Comparison of ENCODE assay signal across 8 mouse cellular contexts in genomic region chr13:44733373-44734111, GRCm38 (mm10). TPM values are rescaled to one million over a fixed set of nuclear protein-coding genes. Genes with fewer than 3 reads are reported as not detected.
A peak's percentile ranks its signal among the peaks of the same experiment; 100 is the strongest.
DNase-seq lines count a peak whose midpoint lies in the region; ATAC-seq and TF ChIP-seq lines count a peak whose summit lies in the region.

No protein-coding gene starts in this region.

- peak; percentile 63; the same call in 1 of the 2 replicates for TF ChIP-seq POLR2A in testis, adult 2 months (IDR thresholded peaks at IDR 0.05; ENCODE audit: control insufficient read depth, low read depth, low read length)

- TF ChIP-seq EP300 in liver, postnatal 0 days (IDR thresholded peaks at IDR 0.05; ENCODE audit: low read depth), result no peak

- peak; percentile 54 for ATAC-seq in heart, embryonic 15.5 days (replicated peaks; ENCODE audit: insufficient number of reproducible peaks, insufficient read depth, low FRiP score, low read depth)
- peak; percentile 60 for ATAC-seq in liver, postnatal 0 days
- ATAC-seq in neural tube, embryonic 13.5 days (ENCODE audit: low read depth), result peak; percentile 10; the same call in 1 of the 2 replicates

- no peaks in the 10 kb centered on the region for H3K36me3 ChIP-seq in forebrain, embryonic 10.5 days (replicated peaks)
- H3K36me3 ChIP-seq in heart, embryonic 15.5 days, result no peaks in the 10 kb centered on the region
- H3K36me3 ChIP-seq in liver, postnatal 0 days (replicated peaks; ENCODE audit: insufficient read depth, low read length), result no peaks in the 10 kb centered on the region
- no peaks in the 10 kb centered on the region for H3K36me3 ChIP-seq in neural tube, embryonic 13.5 days
- no peaks in the 10 kb centered on the region for H3K36me3 ChIP-seq in testis, adult 2 months (ENCODE audit: control insufficient read depth, insufficient read depth, low read length)

- H3K9me3 ChIP-seq in forebrain, embryonic 10.5 days, result no peaks in the 10 kb centered on the region
- no peaks in the 10 kb centered on the region for H3K9me3 ChIP-seq in heart, embryonic 15.5 days (replicated peaks)
- no peaks in the 10 kb centered on the region for H3K9me3 ChIP-seq in liver, postnatal 0 days (ENCODE audit: low read length)
- H3K9me3 ChIP-seq in neural tube, embryonic 13.5 days, result no peaks in the 10 kb centered on the region

- no peaks in the 10 kb centered on the region for H3K27me3 ChIP-seq in forebrain, embryonic 10.5 days (ENCODE audit: poor library complexity, severe bottlenecking)
- no peaks in the 10 kb centered on the region for H3K27me3 ChIP-seq in heart, embryonic 15.5 days
- H3K27me3 ChIP-seq in liver, postnatal 0 days (ENCODE audit: insufficient read depth, low read length), result no peaks in the 10 kb centered on the region
- H3K27me3 ChIP-seq in neural tube, embryonic 13.5 days, result no peaks in the 10 kb centered on the region
- no peaks in the 10 kb centered on the region for H3K27me3 ChIP-seq in testis, adult 2 months (ENCODE audit: control insufficient read depth, insufficient read depth, low read length)

- H3K9ac ChIP-seq in heart, embryonic 15.5 days, result peak overlapping the region; percentile 92
- peak overlapping the region; percentile 90 for H3K9ac ChIP-seq in liver, postnatal 0 days (replicated peaks)
- peak overlapping the region; percentile 87 for H3K9ac ChIP-seq in neural tube, embryonic 13.5 days

- H3K4me1 ChIP-seq in forebrain, embryonic 10.5 days, result peaks cover 61% of the 10 kb centered on the region
- H3K4me1 ChIP-seq in heart, embryonic 15.5 days (replicated peaks), result peaks cover 35% of the 10 kb centered on the region
- H3K4me1 ChIP-seq in liver, postnatal 0 days (ENCODE audit: insufficient read depth), result peaks cover 23% of the 10 kb centered on the region
- H3K4me1 ChIP-seq in neural tube, embryonic 13.5 days (replicated peaks), result peaks cover 46% of the 10 kb centered on the region
- H3K4me1 ChIP-seq in testis, adult 2 months (ENCODE audit: control insufficient read depth, insufficient read depth, low read length), result peaks cover 10% of the 10 kb centered on the region

- under 1% methylated on average over 71 of the region's 71 CpGs for WGBS in forebrain, embryonic 10.5 days
- 0% methylated on average over 49 of the region's 71 CpGs for WGBS in heart, embryonic 15.5 days
- WGBS in liver, postnatal 0 days (ENCODE audit: insufficient replicate concordance), result under 1% methylated on average over 56 of the region's 71 CpGs
- WGBS in neural tube, embryonic 13.5 days, result under 1% methylated on average over 57 of the region's 71 CpGs

- peak overlapping the region; percentile 86 for H3K4me2 ChIP-seq in heart, embryonic 15.5 days
- peak overlapping the region; percentile 95 for H3K4me2 ChIP-seq in liver, postnatal 0 days (ENCODE audit: low read depth, low read length)
- peak overlapping the region; percentile 70 for H3K4me2 ChIP-seq in neural tube, embryonic 13.5 days

- H3K4me3 ChIP-seq in forebrain, embryonic 10.5 days, result peak overlapping the region; percentile 83
- peak overlapping the region; percentile 84 for H3K4me3 ChIP-seq in heart, embryonic 15.5 days
- peak overlapping the region; percentile 77 for H3K4me3 ChIP-seq in liver, postnatal 0 days (ENCODE audit: low read depth, low read length)
- H3K4me3 ChIP-seq in neural tube, embryonic 13.5 days, result peak overlapping the region; percentile 78
- H3K4me3 ChIP-seq in testis, adult 2 months (ENCODE audit: control insufficient read depth, low read depth, low read length), result peak overlapping the region; percentile 97

- TF ChIP-seq CTCF in liver, postnatal 0 days (IDR thresholded peaks at IDR 0.05; ENCODE audit: low read depth), result peak; percentile 55
- 0 out of 2 replicates have a peak, but pooled peaks have one; percentile 3 for TF ChIP-seq CTCF in testis, adult 2 months (IDR thresholded peaks at IDR 0.05; ENCODE audit: control insufficient read depth, insufficient read depth, insufficient replicate concordance, low read depth, low read length)

- H3K27ac ChIP-seq in forebrain, embryonic 10.5 days, result peak overlapping the region; percentile 100
- peak overlapping the region; percentile 98 for H3K27ac ChIP-seq in heart, embryonic 15.5 days
- peak overlapping the region; percentile 95 for H3K27ac ChIP-seq in liver, postnatal 0 days (ENCODE audit: low read depth)
- H3K27ac ChIP-seq in neural tube, embryonic 13.5 days (replicated peaks), result peak overlapping the region; percentile 78
- H3K27ac ChIP-seq in testis, adult 2 months (ENCODE audit: control insufficient read depth, insufficient read depth, low read depth, low read length), result peak overlapping the region; percentile 87

- peak; percentile 85 to 90 for DNase-seq in CD8-positive naive resting alpha-beta T cell, adult 2 months (ENCODE audit: low read depth in 2 of 2, low spot score in 2 of 2)
- peak; percentile 85 for DNase-seq in c-Kit-positive CD71-negative TER-119-negative erythroid progenitor cells, embryonic 14.5 days (ENCODE audit: low read depth)
- peak; percentile 83 for DNase-seq in forebrain, embryonic 10.5 days (ENCODE audit: extremely low spot score, low spot score)
- peak; percentile 89 to 95 for DNase-seq in kidney, postnatal 25 days
- DNase-seq in liver, postnatal 0 days, result peak; percentile 94

RNA-seq across cellular contexts. Expression of gene Jarid2, which starts 4.3 kb away (rescaled TPM):
- polyA plus RNA-seq in forebrain, embryonic 10.5 days (2016; fragmentation: Nextera tagmentation; extraction: Ambion mirVana), result 65.0 and 71.0 TPM in 2 replicates
- polyA plus RNA-seq in heart, embryonic 15.5 days (2015; fragmentation: Nextera tagmentation; extraction: Ambion mirVana), result 19.0 and 21.6 TPM in 2 replicates
- polyA plus RNA-seq in liver, postnatal 0 days (2015; fragmentation: Nextera tagmentation; extraction: Ambion mirVana), result 5.7 and 6.8 TPM in 2 replicates
- polyA plus RNA-seq in neural tube, embryonic 13.5 days (2015; fragmentation: Nextera tagmentation; extraction: Ambion mirVana), result 57.9 and 60.9 TPM in 2 replicates
- 19.5 and 21.0 TPM in 2 replicates for polyA plus RNA-seq in testis, adult 2 months (2012; rRNA removed)

Comparison
In these comparisons a context has a peak if more than half of its experiments do, and no peak if none do; other contexts are left out.
1. Peak in every context shown above with its lines: DNase-seq, ATAC-seq, H3K4me3 ChIP-seq and H3K27ac ChIP-seq.
2. ATAC-seq: peak in every context shown above with its lines; median percentile 60 in liver, postnatal 0 days; 54 in heart, embryonic 15.5 days; 10 in neural tube, embryonic 13.5 days.